Mouse (Mus musculus): ENCODE measurements at regions not wholly inside any gene's neighbourhood (a gene's known extent, or its start where the extent isn't known, plus 50 kb on each side); places are given as distances from the start of the nearest gene placed in this dataset.
A peak's percentile ranks its signal among the peaks of the same experiment; 100 is the strongest.

GRCm38 (mm10) chr10:81996742-81997536, 51.0 kb upstream of the Zfp873 start:
- DNase-seq (ENCODE audit: low spot score in 2 of 2) = peak; percentile 67 to 72

All from frontal cortex, postnatal 10 days (tissue).